Mouse (Mus musculus): ENCODE measurements at regions not wholly inside any gene's neighbourhood (a gene's known extent, or its start where the extent isn't known, plus 50 kb on each side); places are given as distances from the start of the nearest gene placed in this dataset.

- no peak for ATAC-seq (ENCODE audit: extremely low read depth, insufficient number of reproducible peaks, low FRiP score, poor library complexity, severe bottlenecking)
These were observed 1101.1 kb downstream of the Gsdmc2 start for GRCm38 (mm10) chr15:62743879-62744278.

GRCm38 (mm10) chr15:62740746-62741145 lies 1104.2 kb downstream of the Gsdmc2 start:
- no peak for ATAC-seq (ENCODE audit: extremely low read depth, insufficient number of reproducible peaks, low FRiP score, poor library complexity, severe bottlenecking)

- ATAC-seq (ENCODE audit: extremely low read depth, insufficient number of reproducible peaks, low FRiP score, poor library complexity, severe bottlenecking) = no peak
These were observed 1109.6 kb downstream of the Gsdmc2 start for GRCm38 (mm10) chr15:62735334-62735733.

- ATAC-seq (ENCODE audit: extremely low read depth, insufficient number of reproducible peaks, low FRiP score, poor library complexity, severe bottlenecking) = no peak
These were observed 1110.1 kb downstream of the Gsdmc2 start for GRCm38 (mm10) chr15:62734900-62735299.

GRCm38 (mm10) chr15:62730524-62730923 lies 1114.5 kb downstream of the Gsdmc2 start:
- no peak for ATAC-seq (ENCODE audit: extremely low read depth, insufficient number of reproducible peaks, low FRiP score, poor library complexity, severe bottlenecking)

GRCm38 (mm10) chr15:62714265-62714664 lies 1130.7 kb downstream of the Gsdmc2 start:
- ATAC-seq (ENCODE audit: extremely low read depth, insufficient number of reproducible peaks, low FRiP score, poor library complexity, severe bottlenecking) = no peak

- ATAC-seq (ENCODE audit: extremely low read depth, insufficient number of reproducible peaks, low FRiP score, poor library complexity, severe bottlenecking) = no peak
These were observed 1132.3 kb downstream of the Gsdmc2 start for GRCm38 (mm10) chr15:62712543-62713131.

GRCm38 (mm10) chr15:62712060-62712542 lies 1132.9 kb downstream of the Gsdmc2 start:
- ATAC-seq (ENCODE audit: extremely low read depth, insufficient number of reproducible peaks, low FRiP score, poor library complexity, severe bottlenecking) = no peak

GRCm38 (mm10) chr15:62709546-62709945 lies 1135.4 kb downstream of the Gsdmc2 start:
- ATAC-seq (ENCODE audit: extremely low read depth, insufficient number of reproducible peaks, low FRiP score, poor library complexity, severe bottlenecking) = no peak

GRCm38 (mm10) chr15:62698559-62698958 lies 1146.4 kb downstream of the Gsdmc2 start:
- ATAC-seq (ENCODE audit: extremely low read depth, insufficient number of reproducible peaks, low FRiP score, poor library complexity, severe bottlenecking) = no peak

- ATAC-seq (ENCODE audit: extremely low read depth, insufficient number of reproducible peaks, low FRiP score, poor library complexity, severe bottlenecking) = no peak
These were observed 1150.2 kb downstream of the Gsdmc2 start for GRCm38 (mm10) chr15:62694734-62695133.

- no peak for ATAC-seq (ENCODE audit: extremely low read depth, insufficient number of reproducible peaks, low FRiP score, poor library complexity, severe bottlenecking)
These were observed 1151.3 kb downstream of the Gsdmc2 start for GRCm38 (mm10) chr15:62693671-62694070.

GRCm38 (mm10) chr15:62673410-62673809 lies 1171.6 kb downstream of the Gsdmc2 start:
- ATAC-seq (ENCODE audit: extremely low read depth, insufficient number of reproducible peaks, low FRiP score, poor library complexity, severe bottlenecking) = no peak

- no peak for ATAC-seq (ENCODE audit: extremely low read depth, insufficient number of reproducible peaks, low FRiP score, poor library complexity, severe bottlenecking)
These were observed 1175.0 kb downstream of the Gsdmc2 start for GRCm38 (mm10) chr15:62670026-62670425.

GRCm38 (mm10) chr15:62659096-62659495 lies 1185.9 kb downstream of the Gsdmc2 start:
- ATAC-seq (ENCODE audit: extremely low read depth, insufficient number of reproducible peaks, low FRiP score, poor library complexity, severe bottlenecking) = no peak

GRCm38 (mm10) chr15:62658695-62659094 lies 1186.3 kb downstream of the Gsdmc2 start:
- no peak for ATAC-seq (ENCODE audit: extremely low read depth, insufficient number of reproducible peaks, low FRiP score, poor library complexity, severe bottlenecking)

- no peak for ATAC-seq (ENCODE audit: extremely low read depth, insufficient number of reproducible peaks, low FRiP score, poor library complexity, severe bottlenecking)
These were observed 1198.4 kb downstream of the Gsdmc2 start for GRCm38 (mm10) chr15:62646476-62647168.

- ATAC-seq (ENCODE audit: extremely low read depth, insufficient number of reproducible peaks, low FRiP score, poor library complexity, severe bottlenecking) = no peak
These were observed 1200.2 kb downstream of the Gsdmc2 start for GRCm38 (mm10) chr15:62644744-62645143.

GRCm38 (mm10) chr15:62644296-62644695 lies 1200.7 kb downstream of the Gsdmc2 start:
- no peak for ATAC-seq (ENCODE audit: extremely low read depth, insufficient number of reproducible peaks, low FRiP score, poor library complexity, severe bottlenecking)

GRCm38 (mm10) chr15:62641051-62641710 lies 1203.8 kb downstream of the Gsdmc2 start:
- ATAC-seq (ENCODE audit: extremely low read depth, insufficient number of reproducible peaks, low FRiP score, poor library complexity, severe bottlenecking) = no peak

Measured in neutrophil, adult 5-6 weeks (primary cell).